Mouse (Mus musculus) intestine, embryonic 14.5 days (tissue): ENCODE measurements around the gene Hrc. TPM values are rescaled to one million over a fixed set of nuclear protein-coding genes. Genes with fewer than 3 reads are reported as not detected.
A peak's percentile ranks its signal among the peaks of the same experiment; 100 is the strongest.

Experiments
- ATAC-seq: fragments of 200-750 bp; cut with Nextera tagmentation; replicated peaks from 2 replicates; pipeline ENCODE4 v1.8.0; 2017; ENCODE audit warnings: low read depth, moderate number of reproducible peaks, moderate TSS enrichment, moderate library complexity; ENCODE audit not compliant: low FRiP score, low TSS enrichment
- DNase-seq: peaks from one replicate; pipeline ENCODE4 v3.0.0-alpha.2; 2018; ENCODE audit warnings: low spot score
- H3K27ac ChIP-seq: fragments of 300-500 bp; sonication (generic); 2 replicates; pipeline ENCODE4 v1.5.1; 2014; ENCODE audit warnings: low read depth, mild to moderate bottlenecking, control low read depth
- H3K27me3 ChIP-seq: fragments of 300-500 bp; sonication (generic); replicated peaks from 2 replicates; pipeline ENCODE4 v1.6.1; 2014; ENCODE audit warnings: low read length, control low read depth; ENCODE audit not compliant: control insufficient read depth, insufficient read depth
- H3K36me3 ChIP-seq: fragments of 300-500 bp; sonication (generic); 2 replicates; pipeline ENCODE4 v1.6.1; 2014; ENCODE audit warnings: low read length, control low read depth; ENCODE audit not compliant: control insufficient read depth, insufficient read depth
- H3K4me1 ChIP-seq: fragments of 300-500 bp; sonication (generic); replicated peaks from 2 replicates; pipeline ENCODE4 v1.6.1; 2014; ENCODE audit warnings: low read length, control low read depth, mixed read lengths; ENCODE audit not compliant: control insufficient read depth, insufficient read depth
- H3K4me2 ChIP-seq: fragments of 300-500 bp; sonication (generic); 2 replicates; pipeline ENCODE4 v1.6.1; 2014; ENCODE audit warnings: low read length
- H3K4me3 ChIP-seq: fragments of 300-500 bp; sonication (generic); 2 replicates; pipeline ENCODE4 v1.5.1; 2014; ENCODE audit warnings: low read depth, low read length, control low read depth, mixed read lengths
- H3K9ac ChIP-seq: fragments of 300-500 bp; sonication (generic); 2 replicates; pipeline ENCODE4 v1.6.1; 2014; ENCODE audit warnings: mild to moderate bottlenecking, low read length
- H3K9me3 ChIP-seq: fragments of 300-500 bp; sonication (generic); 2 replicates; pipeline ENCODE4 v1.6.1; 2016; ENCODE audit warnings: low read length, control low read depth; ENCODE audit not compliant: control insufficient read depth
- WGBS: fragments of 180-500 bp; shearing (Covaris S2); extraction: QIAGEN DNeasy Blood & Tissue Kit; methylation state at CpG from one replicate; pipeline ENCODE4 v1.1.7; 2014; 5-methylcytosine and 5-hydroxymethylcytosine counted together
- polyA plus RNA-seq: library from polyadenylated mRNA; unstranded; fragments of >200 nt; fragmentation: Nextera tagmentation; extraction: Ambion mirVana; gene quantifications from 2 replicates; pipeline ENCODE4 v1.2.1, GENCODE M21; 2014

Gene Hrc
- polyA plus RNA-seq, result 0.58 and 0.63 TPM in 2 replicates

GRCm38 (mm10) chr7:45335056-45335455 is at the start of gene Hrc:
Gene Hrc (plus strand): TSS chr7:45335290.
- Histone ChIP-seq H3K4me3 (peak within 1 kb of the TSS; percentile 65; the same call in 1 of the 2 replicates), H3K4me1 (peaks cover 44% of the 10 kb centered on the region), H3K9ac (no peak within 1 kb of the TSS; the same call in 1 of the 2 replicates), H3K4me2 (peak within 1 kb of the TSS; percentile 93), H3K27me3 (no peaks in the 10 kb centered on the region), H3K36me3 (no peaks in the 10 kb centered on the region), H3K9me3 (no peaks in the 10 kb centered on the region), H3K27ac (peak within 1 kb of the TSS; percentile 89; the same call in 1 of the 2 replicates)
- 32% methylated on average over 5 of the region's 5 CpGs for WGBS
- DNase-seq, result no peak
- no peak for ATAC-seq

- Histone ChIP-seq H3K4me3 (no peak overlapping the region), H3K9ac (no peak overlapping the region), H3K27ac (no peak overlapping the region), H3K27me3 (no peaks in the 10 kb centered on the region), H3K4me1 (no peaks in the 10 kb centered on the region), H3K9me3 (no peaks in the 10 kb centered on the region), H3K4me2 (no peak overlapping the region), H3K36me3 (no peaks in the 10 kb centered on the region)
- WGBS, result 85% methylated on average over 13 of the region's 13 CpGs
- ATAC-seq, result no peak
- no peak for DNase-seq
Measured at GRCm38 (mm10) chr7:45286486-45286885, 48.6 kb upstream of the Hrc start.

GRCm38 (mm10) chr7:45296626-45297025 is 38.5 kb upstream of the Hrc start:
- H3K27ac ChIP-seq, result no peak overlapping the region
- DNase-seq, result no peak
- no peak overlapping the region for H3K4me3 ChIP-seq
- no peak for ATAC-seq
- H3K4me2 ChIP-seq, result no peak overlapping the region
- H3K27me3 ChIP-seq, result 0 out of 2 replicates have a peak, but pooled peaks cover 3% of the 10 kb centered on the region
- H3K9me3 ChIP-seq, result no peaks in the 10 kb centered on the region
- H3K9ac ChIP-seq, result no peak overlapping the region
- no peaks in the 10 kb centered on the region for H3K36me3 ChIP-seq
- WGBS, result 86% methylated on average over 1 of the region's 1 CpGs
- no peaks in the 10 kb centered on the region for H3K4me1 ChIP-seq

- Histone ChIP-seq H3K27me3 (0 out of 2 replicates have a peak, but pooled peaks cover 3% of the 10 kb centered on the region), H3K9ac (no peak overlapping the region), H3K4me2 (no peak overlapping the region), H3K36me3 (no peaks in the 10 kb centered on the region), H3K4me3 (no peak overlapping the region), H3K4me1 (no peaks in the 10 kb centered on the region), H3K9me3 (no peaks in the 10 kb centered on the region), H3K27ac (no peak overlapping the region)
- 54% methylated on average over 3 of the region's 3 CpGs for WGBS
- DNase-seq (no peak), ATAC-seq (no peak)
Measured at GRCm38 (mm10) chr7:45297563-45297962, 37.5 kb upstream of the Hrc start.

- peak; percentile 81 for ATAC-seq
- Histone ChIP-seq H3K9ac (no peak overlapping the region), H3K4me2 (no peak overlapping the region), H3K4me3 (no peak overlapping the region), H3K4me1 (0 out of 2 replicates have a peak, but pooled peaks cover 3% of the 10 kb centered on the region), H3K27ac (no peak overlapping the region), H3K36me3 (peaks cover 12% of the 10 kb centered on the region), H3K27me3 (no peaks in the 10 kb centered on the region), H3K9me3 (no peaks in the 10 kb centered on the region)
- peak; percentile 77 for DNase-seq
- WGBS, result 12% methylated on average over 5 of the region's 5 CpGs
Measured at GRCm38 (mm10) chr7:45299752-45300151, 35.3 kb upstream of the Hrc start.

- Histone ChIP-seq H3K27ac (no peak overlapping the region), H3K9ac (peak overlapping the region; percentile 3; the same call in 1 of the 2 replicates), H3K9me3 (no peaks in the 10 kb centered on the region), H3K4me2 (no peak overlapping the region), H3K4me3 (no peak overlapping the region), H3K36me3 (peaks cover 12% of the 10 kb centered on the region), H3K4me1 (0 out of 2 replicates have a peak, but pooled peaks cover 5% of the 10 kb centered on the region), H3K27me3 (no peaks in the 10 kb centered on the region)
- DNase-seq (peak; percentile 80), ATAC-seq (peak; percentile 16; the same call in 1 of the 2 replicates)
- 17% methylated on average over 6 of the region's 6 CpGs for WGBS
Measured at GRCm38 (mm10) chr7:45300270-45300669, 34.8 kb upstream of the Hrc start.

- no peak overlapping the region for H3K4me2 ChIP-seq
- H3K36me3 ChIP-seq, result peaks cover 12% of the 10 kb centered on the region
- no peak for DNase-seq
- H3K9ac ChIP-seq, result no peak overlapping the region
- 0 out of 2 replicates have a peak, but pooled peaks cover 5% of the 10 kb centered on the region for H3K4me1 ChIP-seq
- no peak overlapping the region for H3K27ac ChIP-seq
- no peaks in the 10 kb centered on the region for H3K27me3 ChIP-seq
- no peaks in the 10 kb centered on the region for H3K9me3 ChIP-seq
- H3K4me3 ChIP-seq, result no peak overlapping the region
- WGBS, result 67% methylated on average over 8 of the region's 8 CpGs
- ATAC-seq, result no peak
Measured at GRCm38 (mm10) chr7:45302626-45303025, 32.5 kb upstream of the Hrc start.

GRCm38 (mm10) chr7:45304869-45305268 is 30.2 kb upstream of the Hrc start:
- Histone ChIP-seq H3K9ac (no peak overlapping the region), H3K27ac (no peak overlapping the region), H3K4me1 (0 out of 2 replicates have a peak, but pooled peaks cover 5% of the 10 kb centered on the region), H3K4me2 (peak overlapping the region; percentile 6), H3K36me3 (peaks cover 20% of the 10 kb centered on the region), H3K4me3 (no peak overlapping the region), H3K9me3 (no peaks in the 10 kb centered on the region), H3K27me3 (no peaks in the 10 kb centered on the region)
- peak; percentile 60 for DNase-seq
- WGBS, result 30% methylated on average over 11 of the region's 13 CpGs
- ATAC-seq, result peak; percentile 6; the same call in 1 of the 2 replicates

- WGBS, result 13% methylated on average over 17 of the region's 17 CpGs
- peaks cover 20% of the 10 kb centered on the region for H3K36me3 ChIP-seq
- H3K9me3 ChIP-seq, result no peaks in the 10 kb centered on the region
- no peak overlapping the region for H3K9ac ChIP-seq
- no peaks in the 10 kb centered on the region for H3K27me3 ChIP-seq
- no peak overlapping the region for H3K27ac ChIP-seq
- peak overlapping the region; percentile 6; the same call in 1 of the 2 replicates for H3K4me2 ChIP-seq
- no peak overlapping the region for H3K4me3 ChIP-seq
- H3K4me1 ChIP-seq, result 0 out of 2 replicates have a peak, but pooled peaks cover 5% of the 10 kb centered on the region
- ATAC-seq (peak; percentile 71), DNase-seq (peak; percentile 89)
Measured at GRCm38 (mm10) chr7:45305275-45305674, 29.8 kb upstream of the Hrc start.
